Mouse (Mus musculus) heart, embryonic 14.5 days (tissue): Measurements from ENCODE around the gene Gramd2. TPM values are rescaled to one million over a fixed set of nuclear protein-coding genes. Genes with fewer than 3 reads are reported as not detected.

Experiments used
- ATAC-seq: fragments of 200-750 bp; cut with Nextera tagmentation; 2 replicates; pipeline ENCODE4 v1.8.0; 2017; ENCODE audit warnings: low read depth, moderate TSS enrichment; ENCODE audit not compliant: insufficient number of reproducible peaks, insufficient read depth, low FRiP score
- H3K27ac ChIP-seq, 2 experiments: fragments of 200-500 bp in 1 of 2; fragments of 300-500 bp in 1 of 2; sonication (generic) in 1 of 2; replicated peaks in 1 of 2; 2 replicates each; pipeline ENCODE4 v1.5.1; 2012 to 2014; ENCODE audit warnings: low read depth in 2 of 2, low read length in 2 of 2, control low read depth in 1 of 2, mild to moderate bottlenecking in 1 of 2, mixed read lengths in 1 of 2; ENCODE audit not compliant: control insufficient read depth in 1 of 2, insufficient read depth in 1 of 2
- H3K27me3 ChIP-seq: fragments of 300-500 bp; sonication (generic); 2 replicates; pipeline ENCODE4 v1.6.1; 2014; ENCODE audit warnings: mild to moderate bottlenecking, low read length, control low read depth; ENCODE audit not compliant: control insufficient read depth, insufficient read depth
- H3K36me3 ChIP-seq: fragments of 300-500 bp; sonication (generic); 2 replicates; pipeline ENCODE4 v1.6.1; 2014; ENCODE audit warnings: mild to moderate bottlenecking, control low read depth, low read length, mixed read lengths; ENCODE audit not compliant: control insufficient read depth, insufficient read depth
- H3K4me1 ChIP-seq, 2 experiments: fragments of 200-500 bp in 1 of 2; fragments of 300-500 bp in 1 of 2; sonication (generic) in 1 of 2; 2 replicates each; pipeline ENCODE4 v1.6.1; 2012 to 2014; ENCODE audit warnings: low read length in 2 of 2, control low read depth in 1 of 2, mixed read lengths in 1 of 2; ENCODE audit not compliant: control insufficient read depth in 2 of 2, insufficient read depth in 2 of 2
- H3K4me2 ChIP-seq: fragments of 300-500 bp; sonication (generic); 2 replicates; pipeline ENCODE4 v1.6.1; 2014; ENCODE audit warnings: mild to moderate bottlenecking, low read length
- H3K4me3 ChIP-seq, 2 experiments: fragments of 200-500 bp in 1 of 2; fragments of 300-500 bp in 1 of 2; sonication (generic) in 1 of 2; 2 replicates each; pipeline ENCODE4 v1.5.1; 2012 to 2014; ENCODE audit warnings: low read length in 2 of 2, mild to moderate bottlenecking in 2 of 2, control low read depth in 1 of 2, low read depth in 1 of 2, moderate library complexity in 1 of 2; ENCODE audit not compliant: control insufficient read depth in 1 of 2, insufficient read depth in 1 of 2
- H3K9ac ChIP-seq: fragments of 300-500 bp; sonication (generic); 2 replicates; pipeline ENCODE4 v1.6.1; 2014; ENCODE audit warnings: mild to moderate bottlenecking, low read length
- H3K9me3 ChIP-seq: fragments of 300-500 bp; sonication (generic); 2 replicates; pipeline ENCODE4 v1.6.1; 2016; ENCODE audit warnings: low read length, control low read depth; ENCODE audit not compliant: control insufficient read depth
- WGBS: fragments of 180-500 bp; shearing (Covaris S2); extraction: QIAGEN DNeasy Blood & Tissue Kit; methylation state at CpG from one replicate; pipeline ENCODE4 v1.1.7; 2014; 5-methylcytosine and 5-hydroxymethylcytosine counted together
- polyA plus RNA-seq: library from polyadenylated mRNA; unstranded; fragments of >200 nt; fragmentation: Nextera tagmentation; extraction: Ambion mirVana; gene quantifications from 2 replicates; pipeline ENCODE4 v1.2.1, GENCODE M21; 2014

The Gramd2 gene
- polyA plus RNA-seq, 1 experiment from 2014 or later = 0.43 TPM

- peak overlapping the region; percentile 26; the same call in 1 of the 2 replicates for H3K9ac ChIP-seq
- peaks cover 93% of the 10 kb centered on the region for H3K36me3 ChIP-seq
- peaks cover 32 to 92% of the 10 kb centered on the region in 2 experiments for H3K4me1 ChIP-seq
Measured at GRCm38 (mm10) chr9:59663226-59663625, 16.7 kb upstream of the Gramd2 start.

GRCm38 (mm10) chr9:59663957-59664356 lies 16.0 kb upstream of the Gramd2 start:
- no peak for ATAC-seq
- Histone ChIP-seq H3K36me3 (peaks cover 93% of the 10 kb centered on the region), H3K9me3 (no peaks in the 10 kb centered on the region), H3K27ac (peak overlapping the region; percentile 7 to 61; a peak in 3 of 4 replicates), H3K9ac (peak overlapping the region; percentile 43; the same call in 1 of the 2 replicates), H3K4me1 (peaks cover 32 to 84% of the 10 kb centered on the region in 2 experiments), H3K4me2 (peak overlapping the region; percentile 74), H3K27me3 (no peaks in the 10 kb centered on the region), H3K4me3 (no peak overlapping the region)
- WGBS = 31% methylated on average over 3 of the region's 3 CpGs

More at GRCm38 (mm10) chr9:59663226-59663625, 16.7 kb upstream of the Gramd2 start:
- peak overlapping the region in 1 of 2 experiments; percentile 61; a peak in 1 of 4 replicates for H3K27ac ChIP-seq
- peak overlapping the region; percentile 74 for H3K4me2 ChIP-seq
- no peak overlapping the region for H3K4me3 ChIP-seq
- WGBS = 69% methylated on average over 7 of the region's 7 CpGs
- no peak for ATAC-seq
- H3K27me3 ChIP-seq = no peaks in the 10 kb centered on the region
- H3K9me3 ChIP-seq = no peaks in the 10 kb centered on the region

GRCm38 (mm10) chr9:59664664-59665256 lies 15.2 kb upstream of the Gramd2 start:
- peaks cover 32 to 79% of the 10 kb centered on the region in 2 experiments for H3K4me1 ChIP-seq
- peak overlapping the region; percentile 14; the same call in 1 of the 2 replicates for H3K9ac ChIP-seq
- H3K27ac ChIP-seq = peak overlapping the region in 1 of 2 experiments; percentile 61; a peak in 2 of 4 replicates
- no peak overlapping the region for H3K4me3 ChIP-seq
- H3K9me3 ChIP-seq = no peaks in the 10 kb centered on the region
- H3K36me3 ChIP-seq = peaks cover 95% of the 10 kb centered on the region
- H3K27me3 ChIP-seq = no peaks in the 10 kb centered on the region
- no peak overlapping the region for H3K4me2 ChIP-seq
- 72% methylated on average over 4 of the region's 4 CpGs for WGBS
- no peak for ATAC-seq

DNA sequence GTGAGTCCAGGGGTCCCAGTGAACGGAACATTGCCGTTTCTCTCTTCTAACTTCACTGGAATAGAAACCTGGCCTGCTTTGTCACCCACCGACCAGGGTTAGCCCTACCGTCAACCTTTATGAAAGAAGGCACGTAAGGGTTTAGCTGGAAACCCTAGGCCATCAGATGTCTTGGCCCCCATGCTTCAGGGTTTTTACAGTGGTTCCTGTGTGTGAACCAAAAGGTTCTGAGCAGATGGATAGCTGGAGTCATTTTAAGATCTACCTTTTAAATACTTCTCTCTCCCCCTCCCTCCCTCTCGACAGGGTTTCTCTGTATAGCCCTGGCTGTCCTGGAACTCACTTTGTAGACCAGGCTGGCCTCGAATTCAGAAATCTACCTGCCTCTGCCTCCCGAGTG lies 13.9 kb upstream of the Gramd2 start:
- Histone ChIP-seq H3K4me1 (peaks cover 24 to 69% of the 10 kb centered on the region in 2 experiments), H3K4me2 (no peak overlapping the region), H3K27ac (peak overlapping the region in 1 of 2 experiments; percentile 79; a peak in 2 of 4 replicates), H3K9ac (no peak overlapping the region), H3K4me3 (no peak overlapping the region), H3K9me3 (no peaks in the 10 kb centered on the region), H3K27me3 (no peaks in the 10 kb centered on the region), H3K36me3 (peaks cover 96% of the 10 kb centered on the region)
- WGBS = 79% methylated on average over 8 of the region's 8 CpGs
- no peak for ATAC-seq

GRCm38 (mm10) chr9:59666813-59667212 lies 13.1 kb upstream of the Gramd2 start:
- peak overlapping the region; percentile 65 to 79 for H3K27ac ChIP-seq
- no peak for ATAC-seq
- H3K4me1 ChIP-seq = peaks cover 18 to 62% of the 10 kb centered on the region in 2 experiments
- no peak overlapping the region for H3K4me3 ChIP-seq
- H3K27me3 ChIP-seq = no peaks in the 10 kb centered on the region
- no peaks in the 10 kb centered on the region for H3K9me3 ChIP-seq
- H3K36me3 ChIP-seq = peaks cover 99% of the 10 kb centered on the region
- H3K4me2 ChIP-seq = peak overlapping the region; percentile 28
- no peak overlapping the region; the same call in 1 of the 2 replicates for H3K9ac ChIP-seq
- 30% methylated on average over 1 of the region's 1 CpGs for WGBS

DNA sequence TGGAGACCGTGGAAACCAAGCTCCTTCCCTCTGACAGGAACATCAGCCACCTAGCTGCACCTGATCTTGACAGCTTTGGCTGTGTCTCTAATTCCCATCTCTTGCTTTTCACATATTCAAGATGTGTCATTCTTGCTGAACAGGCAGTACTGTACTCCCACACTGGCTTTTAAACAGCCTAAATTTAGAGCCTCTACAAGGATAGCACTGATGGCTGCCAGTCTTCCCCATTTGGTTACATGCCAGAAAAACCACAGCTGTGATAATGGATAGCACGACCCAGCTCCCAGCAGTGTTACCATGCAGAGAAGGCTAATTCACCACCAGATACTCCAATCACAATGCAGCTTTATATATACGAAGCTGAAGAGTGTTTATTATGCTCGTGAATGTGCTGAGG lies 12.7 kb upstream of the Gramd2 start:
- ATAC-seq = peak; percentile 46; the same call in 1 of the 2 replicates
- Histone ChIP-seq H3K27me3 (no peaks in the 10 kb centered on the region), H3K4me1 (peaks cover 15 to 61% of the 10 kb centered on the region in 2 experiments), H3K27ac (peak overlapping the region; percentile 65 to 79), H3K9ac (no peak overlapping the region; the same call in 1 of the 2 replicates), H3K4me2 (peak overlapping the region; percentile 28), H3K9me3 (no peaks in the 10 kb centered on the region), H3K4me3 (no peak overlapping the region), H3K36me3 (peaks cover 100% of the 10 kb centered on the region)
- WGBS = 41% methylated on average over 4 of the region's 4 CpGs

GRCm38 (mm10) chr9:59667904-59668303 lies 12.0 kb upstream of the Gramd2 start:
- H3K4me3 ChIP-seq = no peak overlapping the region
- H3K27me3 ChIP-seq = no peaks in the 10 kb centered on the region
- H3K9me3 ChIP-seq = no peaks in the 10 kb centered on the region
- peaks cover 100% of the 10 kb centered on the region for H3K36me3 ChIP-seq
- no peak for ATAC-seq
- peak overlapping the region; percentile 3 to 79; a peak in 3 of 4 replicates for H3K27ac ChIP-seq
- H3K9ac ChIP-seq = no peak overlapping the region
- no peak overlapping the region for H3K4me2 ChIP-seq
- peaks cover 12 to 61% of the 10 kb centered on the region in 2 experiments for H3K4me1 ChIP-seq
- WGBS = 81% methylated on average over 6 of the region's 6 CpGs
